Mouse (Mus musculus) C2C12 (cell line): ENCODE results near the gene Cntnap2.

Source experiments
- CEBPB ChIP-seq: IDR thresholded peaks from one replicate; pipeline ENCODE4 v1.6.1; 2011; ENCODE audit warnings: low read depth, mild to moderate bottlenecking, control low read depth, moderate library complexity
- CTCF ChIP-seq: IDR thresholded peaks from one replicate; pipeline ENCODE4 v1.5.1; 2011; ENCODE audit not compliant: control insufficient read depth, insufficient read depth, insufficient read length
- FOSL1 ChIP-seq: IDR thresholded peaks from one replicate; pipeline ENCODE4 v1.8.0; 2011; ENCODE audit warnings: mild to moderate bottlenecking, low read length; ENCODE audit not compliant: poor library complexity, insufficient read depth, severe bottlenecking
- MAX ChIP-seq: IDR thresholded peaks from one replicate; pipeline ENCODE4 v1.6.1; 2011; ENCODE audit warnings: mild to moderate bottlenecking, control low read depth
- MYOD1 ChIP-seq: IDR thresholded peaks from one replicate; pipeline ENCODE4 v1.6.1; 2011; ENCODE audit warnings: low read depth; ENCODE audit not compliant: control insufficient read depth, insufficient read length
- MYOG ChIP-seq: IDR thresholded peaks from one replicate; pipeline ENCODE4 v1.6.1; 2011; ENCODE audit not compliant: control insufficient read depth, insufficient read length; ENCODE audit errors: extremely low read depth
- USF1 ChIP-seq: IDR thresholded peaks from one replicate; pipeline ENCODE4 v1.6.1; 2011; ENCODE audit warnings: low read depth, mild to moderate bottlenecking, control low read depth, moderate library complexity

- TF ChIP-seq CTCF (no peak), MAX (no peak), MYOD1 (no peak), USF1 (no peak), MYOG (no peak), CEBPB (no peak), FOSL1 (no peak)
Measured at GRCm38 (mm10) chr6:47192478-47192877, 2133.3 kb downstream of the Cntnap2 start.
